Mouse (Mus musculus): ENCODE results near the gene Pcyt2. TPM values are rescaled to one million over a fixed set of nuclear protein-coding genes. Genes with fewer than 3 reads are reported as not detected.

Gene Pcyt2
- polyA plus RNA-seq, 2 experiments: 101 to 247 TPM

DNA sequence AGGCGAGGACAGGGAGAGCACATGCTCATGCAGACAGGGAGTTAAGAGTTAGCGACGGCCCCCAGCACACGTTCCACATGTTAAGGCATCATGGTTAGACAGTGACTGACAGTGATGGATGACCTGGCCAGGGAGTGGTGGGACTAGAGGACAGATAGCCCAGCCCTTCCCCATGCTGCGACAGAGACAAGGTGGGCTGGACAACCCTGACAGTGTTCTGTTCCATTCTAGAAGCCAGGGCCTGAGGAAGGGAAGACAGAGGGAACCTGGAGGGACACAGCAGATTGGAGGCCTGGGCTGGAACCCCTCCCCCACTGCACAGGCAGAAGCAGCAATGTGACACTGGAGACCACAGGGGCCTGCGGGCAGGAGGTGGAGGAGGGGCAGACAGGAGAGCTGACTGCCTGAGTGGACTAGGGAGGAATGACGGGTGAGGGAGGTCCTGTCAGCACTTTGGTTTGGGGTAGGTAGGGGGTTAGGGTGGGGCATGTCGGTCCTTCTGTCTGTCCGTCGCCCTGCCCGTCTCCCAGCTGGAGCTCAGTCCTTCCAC, 39.0 kb downstream of the Pcyt2 start:
- WGBS: 80% methylated on average over 11 of the region's 11 CpGs
- no peak for TF ChIP-seq POLR2A (IDR thresholded peaks at IDR 0.05; ENCODE audit: borderline replicate concordance, extremely low read depth, insufficient read depth, insufficient read length)

DNA sequence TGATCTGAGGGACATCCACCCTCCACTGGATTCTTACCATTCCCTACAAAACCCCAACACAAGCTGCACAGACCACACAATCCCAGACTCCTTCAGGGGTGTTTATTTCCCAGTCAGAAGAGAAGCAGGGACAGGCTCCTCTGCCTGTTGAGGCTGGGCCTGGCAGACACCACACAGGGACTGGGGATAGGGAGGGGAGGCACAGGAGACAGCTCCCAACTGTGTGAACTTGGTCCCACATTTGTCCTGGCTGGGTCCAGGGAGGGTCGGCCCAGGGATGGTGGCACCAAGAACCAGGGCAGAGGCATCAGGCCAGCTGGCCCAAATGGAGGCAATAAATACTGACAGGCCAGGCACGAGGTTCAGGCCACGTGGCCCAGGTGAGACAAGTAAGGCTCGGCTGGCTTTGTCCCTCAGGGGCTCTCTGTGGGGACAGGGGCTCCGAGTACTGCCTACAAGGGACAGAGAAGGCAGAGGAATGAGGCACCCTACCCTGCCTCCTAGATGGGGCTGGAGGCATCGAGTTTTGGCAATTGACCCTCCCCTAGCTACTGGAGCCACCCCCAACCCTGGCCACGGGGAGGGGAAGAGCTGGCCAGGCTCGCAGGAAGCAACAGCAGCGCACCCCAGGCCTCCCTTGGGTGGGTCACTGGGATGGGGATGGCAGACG, 39.6 kb downstream of the Pcyt2 start:
- WGBS: 83% methylated on average over 10 of the region's 10 CpGs
- Histone ChIP-seq H3K27ac (replicated peaks; ENCODE audit: low read depth, low read length) (no peak overlapping the region), H3K9me3 (ENCODE audit: control insufficient read depth, low read length) (no peaks in the 10 kb centered on the region), H3K9ac (ENCODE audit: low read depth, low read length, severe bottlenecking) (0 out of 2 replicates have a peak overlapping the region, but pooled peaks have one; percentile 4), H3K36me3 (ENCODE audit: control insufficient read depth, insufficient read depth, low read length) (peaks cover 33% of the 10 kb centered on the region), H3K4me3 (replicated peaks; ENCODE audit: low read length) (no peak overlapping the region), H3K27me3 (ENCODE audit: control insufficient read depth, insufficient read depth, low read length) (no peaks in the 10 kb centered on the region), H3K4me1 (ENCODE audit: control insufficient read depth, insufficient read depth, low read length) (peaks cover 25% of the 10 kb centered on the region), H3K4me2 (replicated peaks; ENCODE audit: low read depth, low read length, severe bottlenecking) (no peak overlapping the region)
- TF ChIP-seq POLR2A (IDR thresholded peaks at IDR 0.05; ENCODE audit: borderline replicate concordance, extremely low read depth, insufficient read depth, insufficient read length): no peak
- DNase-seq (ENCODE audit: low spot score) (no peak), ATAC-seq (ENCODE audit: low FRiP score, low read depth) (no peak)

More for the DNA sequence above, 39.0 kb downstream of the Pcyt2 start:
- Histone ChIP-seq H3K9me3 (ENCODE audit: control insufficient read depth, low read length) (no peaks in the 10 kb centered on the region), H3K27ac (replicated peaks; ENCODE audit: low read depth, low read length) (no peak overlapping the region), H3K9ac (ENCODE audit: low read depth, low read length, severe bottlenecking) (0 out of 2 replicates have a peak overlapping the region, but pooled peaks have one; percentile 85), H3K4me2 (replicated peaks; ENCODE audit: low read depth, low read length, severe bottlenecking) (no peak overlapping the region), H3K36me3 (ENCODE audit: control insufficient read depth, insufficient read depth, low read length) (peaks cover 34% of the 10 kb centered on the region), H3K4me3 (replicated peaks; ENCODE audit: low read length) (no peak overlapping the region), H3K4me1 (ENCODE audit: control insufficient read depth, insufficient read depth, low read length) (peaks cover 25% of the 10 kb centered on the region), H3K27me3 (ENCODE audit: control insufficient read depth, insufficient read depth, low read length) (no peaks in the 10 kb centered on the region)
- ATAC-seq (ENCODE audit: low FRiP score, low read depth): no peak
- no peak for DNase-seq (ENCODE audit: low spot score)

DNA sequence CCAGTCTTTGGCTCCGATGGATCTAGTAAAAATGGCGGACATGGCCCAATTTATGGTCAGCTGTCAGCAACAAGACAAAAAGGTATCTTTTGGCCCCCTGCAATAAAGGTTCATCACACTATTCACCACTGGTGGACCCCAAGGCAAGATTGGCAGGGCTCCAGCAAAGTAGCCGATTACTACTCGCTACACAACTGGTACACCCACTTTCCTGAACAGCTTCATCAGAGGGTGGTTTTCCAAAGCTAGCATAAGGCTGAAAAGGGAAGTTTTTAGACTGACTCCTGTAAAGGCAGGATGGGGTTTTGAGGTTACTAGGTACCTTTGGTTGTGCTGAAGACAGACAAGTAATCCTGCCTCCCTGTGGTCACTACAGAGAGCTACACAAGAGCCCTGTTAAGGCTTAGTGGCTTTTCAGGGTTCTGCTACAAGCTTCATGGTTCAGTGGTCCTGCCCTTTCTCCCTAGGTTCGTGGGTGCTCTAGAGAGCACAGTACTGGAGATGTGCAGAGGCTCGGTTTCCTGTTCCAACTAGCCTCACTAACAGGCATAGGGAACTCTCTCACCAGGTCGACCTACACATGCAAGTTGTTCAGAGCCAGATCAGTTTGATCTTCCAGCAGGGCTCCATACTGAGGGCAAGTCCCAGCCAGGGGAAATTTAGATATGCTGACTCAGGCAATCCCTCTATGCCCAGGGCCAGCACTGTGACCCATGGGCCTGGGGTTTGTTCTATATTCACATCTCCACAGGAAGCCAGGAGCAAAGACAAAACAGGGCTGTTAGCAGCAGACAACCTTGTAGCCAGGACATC, 40.3 kb downstream of the Pcyt2 start:
- DNase-seq (ENCODE audit: low spot score) (peak; percentile 51), ATAC-seq (ENCODE audit: low FRiP score, low read depth) (no peak)
- H3K27me3 ChIP-seq (ENCODE audit: control insufficient read depth, insufficient read depth, low read length): no peaks in the 10 kb centered on the region
- no peaks in the 10 kb centered on the region for H3K9me3 ChIP-seq (ENCODE audit: control insufficient read depth, low read length)
- 0 out of 2 replicates have a peak overlapping the region, but pooled peaks have one; percentile 4 for H3K9ac ChIP-seq (ENCODE audit: low read depth, low read length, severe bottlenecking)
- no peak for TF ChIP-seq POLR2A (IDR thresholded peaks at IDR 0.05; ENCODE audit: borderline replicate concordance, extremely low read depth, insufficient read depth, insufficient read length)
- no peak overlapping the region for H3K27ac ChIP-seq (replicated peaks; ENCODE audit: low read depth, low read length)
- H3K4me1 ChIP-seq (ENCODE audit: control insufficient read depth, insufficient read depth, low read length): peaks cover 24% of the 10 kb centered on the region
- H3K4me3 ChIP-seq (replicated peaks; ENCODE audit: low read length): no peak overlapping the region
- 87% methylated on average over 7 of the region's 7 CpGs for WGBS
- no peak overlapping the region for H3K4me2 ChIP-seq (replicated peaks; ENCODE audit: low read depth, low read length, severe bottlenecking)
- H3K36me3 ChIP-seq (ENCODE audit: control insufficient read depth, insufficient read depth, low read length): peaks cover 33% of the 10 kb centered on the region

DNA sequence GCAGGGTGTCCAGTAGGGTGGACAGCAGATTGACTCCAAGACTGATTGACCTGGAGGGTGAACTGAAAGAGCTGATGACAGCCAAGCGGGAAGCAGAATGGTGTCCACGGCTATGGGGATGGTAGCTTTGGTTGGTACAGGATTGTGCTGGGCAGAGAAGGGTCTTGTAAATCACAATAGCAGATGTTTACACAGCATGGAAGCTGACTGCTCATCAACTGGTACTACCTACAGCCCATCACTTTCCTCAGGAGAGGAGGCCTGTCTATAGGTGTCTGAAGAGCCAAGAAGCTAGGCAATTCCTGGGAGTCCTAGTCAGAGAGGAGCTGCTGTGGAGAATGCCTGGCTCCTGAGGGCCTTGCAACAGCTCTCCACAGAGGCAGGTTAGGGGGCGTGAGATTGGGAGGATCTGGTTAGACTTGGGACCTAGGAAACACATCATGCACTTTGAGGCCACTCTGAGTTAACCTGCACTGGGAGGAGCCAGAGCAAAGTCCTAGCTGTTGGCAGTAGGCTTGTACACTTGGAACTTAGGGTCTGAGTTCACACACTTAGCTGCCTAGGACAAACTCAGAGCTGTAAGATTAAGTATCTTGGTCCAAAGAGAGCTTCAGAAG, 41.3 kb downstream of the Pcyt2 start:
- no peak overlapping the region for H3K4me3 ChIP-seq (replicated peaks; ENCODE audit: low read length)
- no peak overlapping the region for H3K9ac ChIP-seq (ENCODE audit: low read depth, low read length, severe bottlenecking)
- ATAC-seq (ENCODE audit: low FRiP score, low read depth): no peak
- H3K36me3 ChIP-seq (ENCODE audit: control insufficient read depth, insufficient read depth, low read length): peaks cover 36% of the 10 kb centered on the region
- H3K4me2 ChIP-seq (replicated peaks; ENCODE audit: low read depth, low read length, severe bottlenecking): no peak overlapping the region
- H3K27ac ChIP-seq (replicated peaks; ENCODE audit: low read depth, low read length): no peak overlapping the region
- no peak for TF ChIP-seq POLR2A (IDR thresholded peaks at IDR 0.05; ENCODE audit: borderline replicate concordance, extremely low read depth, insufficient read depth, insufficient read length)
- no peaks in the 10 kb centered on the region for H3K9me3 ChIP-seq (ENCODE audit: control insufficient read depth, low read length)
- WGBS: 81% methylated on average over 3 of the region's 3 CpGs
- H3K27me3 ChIP-seq (ENCODE audit: control insufficient read depth, insufficient read depth, low read length): no peaks in the 10 kb centered on the region
- DNase-seq (ENCODE audit: low spot score): no peak
- peaks cover 20% of the 10 kb centered on the region for H3K4me1 ChIP-seq (ENCODE audit: control insufficient read depth, insufficient read depth, low read length)

DNA sequence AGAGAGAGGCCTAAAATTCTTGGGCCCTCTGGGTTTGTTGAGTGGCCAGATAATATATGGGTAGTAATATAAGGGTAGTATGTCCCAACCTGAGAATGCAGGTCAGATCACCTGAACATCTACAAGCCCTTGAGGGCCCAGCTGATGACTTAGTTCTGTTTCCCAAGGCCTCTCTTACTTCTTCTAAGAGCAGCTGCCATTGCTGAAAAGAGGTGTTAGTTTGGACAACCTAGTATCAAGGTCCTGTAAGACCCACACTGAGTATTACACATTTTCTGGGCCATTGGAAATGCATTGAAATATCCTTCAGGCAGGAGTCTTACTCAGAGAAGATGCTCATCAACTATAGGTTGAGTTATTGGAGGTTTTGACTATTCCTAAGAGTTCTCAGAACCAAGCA, 41.8 kb downstream of the Pcyt2 start:
- Histone ChIP-seq H3K4me1 (ENCODE audit: control insufficient read depth, insufficient read depth, low read length) (peaks cover 26% of the 10 kb centered on the region), H3K9me3 (ENCODE audit: control insufficient read depth, low read length) (no peaks in the 10 kb centered on the region), H3K9ac (ENCODE audit: low read depth, low read length, severe bottlenecking) (no peak overlapping the region), H3K4me2 (replicated peaks; ENCODE audit: low read depth, low read length, severe bottlenecking) (no peak overlapping the region), H3K36me3 (ENCODE audit: control insufficient read depth, insufficient read depth, low read length) (peaks cover 41% of the 10 kb centered on the region), H3K27ac (replicated peaks; ENCODE audit: low read depth, low read length) (no peak overlapping the region), H3K27me3 (ENCODE audit: control insufficient read depth, insufficient read depth, low read length) (no peaks in the 10 kb centered on the region), H3K4me3 (replicated peaks; ENCODE audit: low read length) (no peak overlapping the region)
- DNase-seq (ENCODE audit: low spot score) (no peak), ATAC-seq (ENCODE audit: low FRiP score, low read depth) (no peak)
- TF ChIP-seq POLR2A (IDR thresholded peaks at IDR 0.05; ENCODE audit: borderline replicate concordance, extremely low read depth, insufficient read depth, insufficient read length): no peak

Measured in limb, embryonic 14.5 days (tissue).